Mouse (Mus musculus) thymus, adult 2 months (tissue): ENCODE measurements around the gene Pkp1.

ENCODE experiments used
- CTCF ChIP-seq: fragments of 200-500 bp; IDR thresholded peaks from 2 replicates; pipeline ENCODE4 v1.5.1; 2012; ENCODE audit warnings: mild to moderate bottlenecking, control low read depth, low read length, moderate library complexity, borderline replicate concordance; ENCODE audit not compliant: control insufficient read depth, poor library complexity, insufficient read depth; ENCODE audit errors: extremely low read depth
- POLR2A ChIP-seq: fragments of 200-500 bp; IDR thresholded peaks from 2 replicates; pipeline ENCODE4 v1.6.1; 2012; ENCODE audit warnings: mild to moderate bottlenecking, low read length, control low read depth, moderate library complexity; ENCODE audit not compliant: control insufficient read depth, poor library complexity, insufficient read depth; ENCODE audit errors: extremely low read depth

GRCm38 (mm10) chr1:135933704-135934293 is 14.8 kb upstream of the Pkp1 start:
- no peak for TF ChIP-seq CTCF
- TF ChIP-seq POLR2A: no peak
